Mouse (Mus musculus) hindbrain, embryonic 13.5 days (tissue): ENCODE measurements around the gene Plcb2. TPM values are rescaled to one million over a fixed set of nuclear protein-coding genes. Genes with fewer than 3 reads are reported as not detected.

Source experiments
- ATAC-seq: fragments of 200-750 bp; cut with Nextera tagmentation; 2 replicates; pipeline ENCODE4 v1.8.0; 2017; ENCODE audit warnings: moderate TSS enrichment; ENCODE audit not compliant: low FRiP score
- H3K27ac ChIP-seq: fragments of 300-500 bp; sonication (generic); 2 replicates; pipeline ENCODE4 v1.5.1; 2015; ENCODE audit warnings: inconsistent platforms, mild to moderate bottlenecking, moderate library complexity
- H3K27me3 ChIP-seq: fragments of 300-500 bp; sonication (generic); 2 replicates; pipeline ENCODE4 v1.6.1; 2015; ENCODE audit warnings: mild to moderate bottlenecking, inconsistent platforms
- H3K36me3 ChIP-seq: fragments of 300-500 bp; sonication (generic); 2 replicates; pipeline ENCODE4 v1.6.1; 2015; ENCODE audit warnings: mild to moderate bottlenecking, inconsistent platforms
- H3K4me1 ChIP-seq: fragments of 300-500 bp; sonication (generic); replicated peaks from 2 replicates; pipeline ENCODE4 v1.6.1; 2015; ENCODE audit warnings: inconsistent platforms
- H3K4me2 ChIP-seq: fragments of 300-500 bp; sonication (generic); 2 replicates; pipeline ENCODE4 v1.6.1; 2015; ENCODE audit warnings: inconsistent platforms, mild to moderate bottlenecking, moderate library complexity
- H3K4me3 ChIP-seq: fragments of 300-500 bp; sonication (generic); 2 replicates; pipeline ENCODE4 v1.5.1; 2015; ENCODE audit warnings: mild to moderate bottlenecking, inconsistent platforms
- H3K9ac ChIP-seq: fragments of 300-500 bp; sonication (generic); 2 replicates; pipeline ENCODE4 v1.6.1; 2015; ENCODE audit warnings: mild to moderate bottlenecking, inconsistent platforms
- H3K9me3 ChIP-seq: fragments of 300-500 bp; sonication (generic); 2 replicates; pipeline ENCODE4 v1.6.1; 2016; ENCODE audit warnings: inconsistent platforms
- WGBS: fragments of 180-500 bp; shearing (Covaris S2); methylation state at CpG from one replicate; pipeline ENCODE4 v1.1.7; 2015; 5-methylcytosine and 5-hydroxymethylcytosine counted together
- polyA plus RNA-seq: library from polyadenylated mRNA; unstranded; fragments of >200 nt; fragmentation: Nextera tagmentation; extraction: Ambion mirVana; gene quantifications from 2 replicates; pipeline ENCODE4 v1.2.1, GENCODE M21; 2015

Plcb2 gene
- polyA plus RNA-seq, 1 experiment from 2014 or later = 0.64 TPM

- 87% methylated on average over 12 of the region's 12 CpGs for WGBS
- Histone ChIP-seq H3K4me2 (peak overlapping the region; percentile 58), H3K36me3 (no peaks in the 10 kb centered on the region), H3K9ac (peak overlapping the region; percentile 74; the same call in 1 of the 2 replicates), H3K27ac (peak overlapping the region; percentile 88), H3K9me3 (no peaks in the 10 kb centered on the region), H3K4me3 (peak overlapping the region; percentile 34; the same call in 1 of the 2 replicates), H3K4me1 (peaks cover 47% of the 10 kb centered on the region), H3K27me3 (peaks cover 8% of the 10 kb centered on the region)
- peak; percentile 3; the same call in 1 of the 2 replicates for ATAC-seq
These were observed 68.7 kb downstream of the Plcb2 start for GRCm38 (mm10) chr2:118659493-118659892.

GRCm38 (mm10) chr2:118659077-118659476, 69.2 kb downstream of the Plcb2 start:
- Histone ChIP-seq H3K4me2 (no peak overlapping the region), H3K27me3 (peaks cover 4% of the 10 kb centered on the region), H3K9me3 (no peaks in the 10 kb centered on the region), H3K4me1 (peaks cover 47% of the 10 kb centered on the region), H3K4me3 (no peak overlapping the region), H3K9ac (no peak overlapping the region), H3K27ac (no peak overlapping the region), H3K36me3 (no peaks in the 10 kb centered on the region)
- no peak for ATAC-seq
- 81% methylated on average over 1 of the region's 1 CpGs for WGBS

GRCm38 (mm10) chr2:118658457-118658856, 69.8 kb downstream of the Plcb2 start:
- Histone ChIP-seq H3K9me3 (no peaks in the 10 kb centered on the region), H3K27ac (no peak overlapping the region), H3K4me3 (no peak overlapping the region), H3K4me2 (no peak overlapping the region), H3K36me3 (no peaks in the 10 kb centered on the region), H3K27me3 (no peaks in the 10 kb centered on the region; the same call in 1 of the 2 replicates), H3K9ac (no peak overlapping the region), H3K4me1 (peaks cover 41% of the 10 kb centered on the region)
- 47% methylated on average over 4 of the region's 4 CpGs for WGBS
- no peak for ATAC-seq

Other genes starting within 250 kb of the Plcb2 start
- 362 and 376 TPM in 2 replicates for gene Srp14, start 248.7 kb downstream of the Plcb2 start, polyA plus RNA-seq
- gene Bmf, start 178.8 kb downstream of the Plcb2 start, polyA plus RNA-seq = 4.7 and 5.3 TPM in 2 replicates
- 19.1 and 20.5 TPM in 2 replicates for gene Bub1b, start 130.2 kb downstream of the Plcb2 start, polyA plus RNA-seq
- gene Pak6, start 65.1 kb downstream of the Plcb2 start, polyA plus RNA-seq = 22.0 and 23.2 TPM in 2 replicates
- not detected in 2 replicates for gene Ankrd63, start 24.5 kb downstream of the Plcb2 start, polyA plus RNA-seq
- gene Inafm2, start 17.3 kb upstream of the Plcb2 start, polyA plus RNA-seq = 23.5 and 24.8 TPM in 2 replicates
- 1.2 and 1.4 TPM in 2 replicates for gene Ccdc9b, start 34.2 kb upstream of the Plcb2 start, polyA plus RNA-seq
- gene Phgr1, start 44.3 kb upstream of the Plcb2 start, polyA plus RNA-seq = not detected in 2 replicates
- 37.3 and 41.5 TPM in 2 replicates for gene Disp2, start 51.3 kb upstream of the Plcb2 start, polyA plus RNA-seq
- 32.9 and 33.6 TPM in 2 replicates for gene Knstrn, start 85.6 kb upstream of the Plcb2 start, polyA plus RNA-seq
- gene Ivd, start 133.5 kb upstream of the Plcb2 start, polyA plus RNA-seq = 41.8 and 44.7 TPM in 2 replicates
- gene Bahd1, start 171.9 kb upstream of the Plcb2 start, polyA plus RNA-seq = 5.0 and 5.1 TPM in 2 replicates
- 6.9 and 8.1 TPM in 2 replicates for gene Chst14, start 198.1 kb upstream of the Plcb2 start, polyA plus RNA-seq